Mouse (Mus musculus) hindbrain, embryonic 16.5 days (tissue): ENCODE measurements around the gene Pip5kl1. TPM values are rescaled to one million over a fixed set of nuclear protein-coding genes. Genes with fewer than 3 reads are reported as not detected.
A peak's percentile ranks its signal among the peaks of the same experiment; 100 is the strongest.

Experiments
- ATAC-seq: fragments of 200-750 bp; cut with Nextera tagmentation; 2 replicates; pipeline ENCODE4 v1.8.0; 2017; ENCODE audit warnings: moderate TSS enrichment, moderate library complexity
- H3K27ac ChIP-seq: fragments of 300-500 bp; sonication (generic); 2 replicates; pipeline ENCODE4 v1.5.1; 2014; ENCODE audit warnings: low read depth, mild to moderate bottlenecking, control low read depth, low read length, moderate library complexity
- H3K27me3 ChIP-seq: fragments of 300-500 bp; sonication (generic); replicated peaks from 2 replicates; pipeline ENCODE4 v1.6.1; 2014; ENCODE audit warnings: low read length; ENCODE audit not compliant: control insufficient read depth, insufficient read depth
- H3K36me3 ChIP-seq: fragments of 300-500 bp; sonication (generic); 2 replicates; pipeline ENCODE4 v1.6.1; 2014; ENCODE audit warnings: mild to moderate bottlenecking, low read length, moderate library complexity, mixed read lengths; ENCODE audit not compliant: control insufficient read depth, insufficient read depth
- H3K4me1 ChIP-seq: fragments of 300-500 bp; sonication (generic); 2 replicates; pipeline ENCODE4 v1.6.1; 2014; ENCODE audit warnings: low read depth, low read length; ENCODE audit not compliant: control insufficient read depth, insufficient read depth
- H3K4me2 ChIP-seq: fragments of 300-500 bp; sonication (generic); 2 replicates; pipeline ENCODE4 v1.6.1; 2014; ENCODE audit warnings: mild to moderate bottlenecking, low read length, control low read depth, moderate library complexity
- H3K4me3 ChIP-seq: fragments of 300-500 bp; sonication (generic); 2 replicates; pipeline ENCODE4 v1.5.1; 2014; ENCODE audit warnings: mild to moderate bottlenecking, low read length, control low read depth, moderate library complexity
- H3K9ac ChIP-seq: fragments of 300-500 bp; sonication (generic); 2 replicates; pipeline ENCODE4 v1.6.1; 2014; ENCODE audit warnings: low read depth, mild to moderate bottlenecking, control low read depth, low read length, moderate library complexity
- H3K9me3 ChIP-seq: fragments of 300-500 bp; sonication (generic); 2 replicates; pipeline ENCODE4 v1.6.1; 2014; ENCODE audit warnings: mild to moderate bottlenecking, low read length, moderate library complexity; ENCODE audit not compliant: control insufficient read depth
- WGBS: fragments of 180-500 bp; shearing (Covaris S2); extraction: QIAGEN DNeasy Blood & Tissue Kit; methylation state at CpG from one replicate; pipeline ENCODE4 v1.1.7; 2014; 5-methylcytosine and 5-hydroxymethylcytosine counted together
- polyA plus RNA-seq: library from polyadenylated mRNA; unstranded; fragments of >200 nt; fragmentation: Nextera tagmentation; extraction: Ambion mirVana; gene quantifications from 2 replicates; pipeline ENCODE4 v1.2.1, GENCODE M21; 2015

The Pip5kl1 gene
- polyA plus RNA-seq, 1 experiment from 2014 or later: 20.4 TPM

DNA sequence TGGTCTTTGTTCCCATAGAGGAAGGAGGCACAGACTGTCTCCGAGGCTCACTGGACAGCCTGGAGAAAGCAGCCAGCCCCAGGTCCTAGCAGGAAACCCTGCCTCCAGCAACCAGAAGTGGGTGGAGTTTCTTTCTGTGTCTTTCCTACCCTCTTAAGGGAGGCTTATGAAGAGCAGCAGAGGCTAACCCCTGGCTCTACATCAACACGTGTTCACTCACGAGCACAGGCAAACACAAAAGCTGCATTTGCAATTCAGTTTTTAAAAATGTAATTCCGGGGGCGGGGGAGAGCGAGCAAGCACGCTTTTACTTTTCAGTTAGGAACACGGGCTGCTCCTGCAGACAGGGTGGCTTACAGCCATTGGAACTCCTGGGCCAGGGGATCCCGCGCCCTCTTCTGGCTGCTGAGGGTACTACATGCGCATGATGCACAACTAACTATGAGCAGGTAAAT is 28.0 kb downstream of the Pip5kl1 start:
- ATAC-seq: no peak
- no peaks in the 10 kb centered on the region for H3K36me3 ChIP-seq
- no peaks in the 10 kb centered on the region for H3K27me3 ChIP-seq
- 0 out of 2 replicates have a peak overlapping the region, but pooled peaks have one; percentile 7 for H3K9ac ChIP-seq
- peaks cover 4% of the 10 kb centered on the region; the same call in 1 of the 2 replicates for H3K4me1 ChIP-seq
- no peak overlapping the region for H3K27ac ChIP-seq
- WGBS: 1% methylated on average over 11 of the region's 11 CpGs
- peak overlapping the region; percentile 27 for H3K4me3 ChIP-seq
- H3K4me2 ChIP-seq: peak overlapping the region; percentile 48
- H3K9me3 ChIP-seq: no peaks in the 10 kb centered on the region

DNA sequence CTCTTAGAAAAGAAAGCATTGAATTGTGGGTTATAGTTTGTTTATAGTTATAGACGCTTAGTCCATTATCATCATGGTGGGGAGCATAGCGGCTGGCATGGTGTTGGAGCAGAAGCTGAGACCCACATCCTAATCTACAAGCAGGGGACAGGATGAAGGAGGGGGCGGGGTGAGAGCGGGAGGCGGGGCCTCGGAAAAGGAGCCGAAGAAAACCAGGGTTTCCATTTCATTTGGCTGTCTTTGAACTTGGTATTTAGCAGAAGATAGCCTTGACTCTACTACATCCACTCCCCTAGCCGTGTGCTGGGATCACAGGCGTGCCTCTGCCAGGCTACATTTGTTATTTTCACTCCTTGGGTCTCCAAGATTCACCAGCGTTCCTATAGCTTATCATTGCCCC is 30.0 kb downstream of the Pip5kl1 start:
- H3K4me2 ChIP-seq: no peak overlapping the region
- H3K9ac ChIP-seq: no peak overlapping the region
- no peak overlapping the region for H3K4me3 ChIP-seq
- no peaks in the 10 kb centered on the region for H3K36me3 ChIP-seq
- WGBS: 51% methylated on average over 10 of the region's 10 CpGs
- H3K4me1 ChIP-seq: peaks cover 16% of the 10 kb centered on the region
- H3K27me3 ChIP-seq: no peaks in the 10 kb centered on the region
- no peaks in the 10 kb centered on the region for H3K9me3 ChIP-seq
- ATAC-seq: no peak
- H3K27ac ChIP-seq: no peak overlapping the region

- peak overlapping the region; percentile 84 for H3K4me3 ChIP-seq
- no peaks in the 10 kb centered on the region for H3K36me3 ChIP-seq
- peak overlapping the region; percentile 86 for H3K4me2 ChIP-seq
- H3K9me3 ChIP-seq: no peaks in the 10 kb centered on the region
- WGBS: 19% methylated on average over 29 of the region's 55 CpGs
- H3K9ac ChIP-seq: peak overlapping the region; percentile 88
- no peaks in the 10 kb centered on the region for H3K27me3 ChIP-seq
- H3K27ac ChIP-seq: peak overlapping the region; percentile 51
- ATAC-seq: peak; percentile 86
- H3K4me1 ChIP-seq: peaks cover 16% of the 10 kb centered on the region
Observed at GRCm38 (mm10) chr2:32606161-32607142, 31.9 kb downstream of the Pip5kl1 start.

DNA sequence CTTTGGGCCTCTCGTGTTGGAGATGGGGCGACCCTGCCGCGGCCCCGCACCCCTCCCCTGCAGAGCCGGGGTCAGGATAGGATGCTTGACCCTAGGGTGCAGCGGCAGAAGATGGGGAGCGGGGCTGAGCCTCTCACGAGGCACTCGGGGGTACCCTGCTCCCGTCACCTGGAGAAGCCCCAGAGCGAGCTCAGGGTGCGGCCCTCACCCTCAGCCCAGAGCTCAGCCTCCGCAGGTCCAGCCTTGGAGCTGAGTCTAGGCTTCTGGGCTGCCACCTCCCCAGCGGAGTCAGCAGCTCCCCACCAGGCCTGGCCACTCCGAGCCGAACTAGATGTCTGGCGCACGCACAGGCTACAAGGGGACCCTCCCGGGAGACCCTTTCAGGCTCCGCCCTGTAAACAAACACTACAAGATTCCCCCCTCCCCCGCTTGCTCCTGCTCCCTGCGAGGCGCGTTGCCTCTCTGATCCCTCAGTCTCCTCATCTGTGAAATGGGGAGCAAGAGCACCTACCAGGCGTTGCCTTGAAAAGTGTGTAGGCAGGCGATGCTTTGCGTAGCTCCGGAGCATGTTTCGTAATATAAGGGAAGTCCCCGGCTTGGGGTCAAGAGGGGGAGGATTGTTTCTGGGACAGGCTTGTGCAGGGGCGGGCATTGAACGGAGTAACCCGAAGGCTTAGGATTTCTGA is 32.8 kb downstream of the Pip5kl1 start:
- peak overlapping the region; percentile 86 for H3K4me2 ChIP-seq

GRCm38 (mm10) chr2:32608141-32608777 is 33.7 kb downstream of the Pip5kl1 start:
- no peaks in the 10 kb centered on the region for H3K9me3 ChIP-seq
- H3K27ac ChIP-seq: no peak overlapping the region; the same call in 1 of the 2 replicates
- H3K4me1 ChIP-seq: peaks cover 16% of the 10 kb centered on the region
- peak; percentile 40; the same call in 1 of the 2 replicates for ATAC-seq
- peak overlapping the region; percentile 84 for H3K4me3 ChIP-seq
- WGBS: 9% methylated on average over 25 of the region's 25 CpGs
- H3K27me3 ChIP-seq: no peaks in the 10 kb centered on the region
- no peak overlapping the region for H3K9ac ChIP-seq
- peak overlapping the region; percentile 86 for H3K4me2 ChIP-seq
- peaks cover 2% of the 10 kb centered on the region; the same call in 1 of the 2 replicates for H3K36me3 ChIP-seq

More for the DNA sequence above, 32.8 kb downstream of the Pip5kl1 start:
- 7% methylated on average over 34 of the region's 34 CpGs for WGBS
- H3K9me3 ChIP-seq: no peaks in the 10 kb centered on the region
- H3K4me1 ChIP-seq: peaks cover 16% of the 10 kb centered on the region
- H3K4me3 ChIP-seq: peak overlapping the region; percentile 84
- peak overlapping the region; percentile 88 for H3K9ac ChIP-seq
- H3K27ac ChIP-seq: peak overlapping the region; percentile 51
- peak; percentile 63 for ATAC-seq
- peaks cover 2% of the 10 kb centered on the region; the same call in 1 of the 2 replicates for H3K36me3 ChIP-seq
- H3K27me3 ChIP-seq: no peaks in the 10 kb centered on the region

DNA sequence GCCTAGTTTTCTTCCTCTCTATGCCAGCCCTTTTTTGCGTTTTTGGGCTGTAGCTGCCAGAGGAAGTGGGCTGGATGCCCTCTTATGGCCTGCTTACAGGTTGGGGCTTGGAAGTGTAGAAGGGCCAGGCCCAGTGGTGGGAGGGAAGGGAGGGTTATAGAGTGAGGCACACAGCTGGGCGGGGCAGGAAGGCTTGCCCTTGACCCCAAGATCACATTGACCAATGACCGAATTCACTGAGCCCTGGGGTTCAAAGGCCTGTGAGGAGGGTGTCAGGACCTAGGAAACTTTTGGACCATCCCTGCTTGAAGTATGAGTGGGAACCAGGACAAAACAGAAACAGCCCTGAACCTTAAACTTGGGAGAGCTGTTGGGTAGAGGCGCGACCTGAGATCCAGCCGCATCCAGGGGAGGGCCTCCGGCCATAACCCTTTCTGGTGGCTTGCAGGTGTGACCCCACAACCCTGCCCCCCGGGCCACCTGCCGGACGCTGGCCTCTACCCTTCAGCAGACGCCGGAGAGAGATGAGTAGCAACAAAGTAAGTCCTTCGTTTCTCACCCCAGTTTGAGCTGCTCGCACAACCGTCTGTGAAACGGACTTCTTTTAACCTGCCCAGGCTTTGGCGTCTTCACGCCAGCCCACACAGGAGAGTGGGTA is 34.3 kb downstream of the Pip5kl1 start:
- WGBS: 38% methylated on average over 18 of the region's 18 CpGs
- Histone ChIP-seq H3K4me2 (peak overlapping the region; percentile 86), H3K27me3 (no peaks in the 10 kb centered on the region), H3K36me3 (peaks cover 2% of the 10 kb centered on the region; the same call in 1 of the 2 replicates), H3K27ac (no peak overlapping the region), H3K4me3 (peak overlapping the region; percentile 84), H3K4me1 (peaks cover 16% of the 10 kb centered on the region), H3K9ac (no peak overlapping the region), H3K9me3 (no peaks in the 10 kb centered on the region)
- no peak for ATAC-seq

DNA sequence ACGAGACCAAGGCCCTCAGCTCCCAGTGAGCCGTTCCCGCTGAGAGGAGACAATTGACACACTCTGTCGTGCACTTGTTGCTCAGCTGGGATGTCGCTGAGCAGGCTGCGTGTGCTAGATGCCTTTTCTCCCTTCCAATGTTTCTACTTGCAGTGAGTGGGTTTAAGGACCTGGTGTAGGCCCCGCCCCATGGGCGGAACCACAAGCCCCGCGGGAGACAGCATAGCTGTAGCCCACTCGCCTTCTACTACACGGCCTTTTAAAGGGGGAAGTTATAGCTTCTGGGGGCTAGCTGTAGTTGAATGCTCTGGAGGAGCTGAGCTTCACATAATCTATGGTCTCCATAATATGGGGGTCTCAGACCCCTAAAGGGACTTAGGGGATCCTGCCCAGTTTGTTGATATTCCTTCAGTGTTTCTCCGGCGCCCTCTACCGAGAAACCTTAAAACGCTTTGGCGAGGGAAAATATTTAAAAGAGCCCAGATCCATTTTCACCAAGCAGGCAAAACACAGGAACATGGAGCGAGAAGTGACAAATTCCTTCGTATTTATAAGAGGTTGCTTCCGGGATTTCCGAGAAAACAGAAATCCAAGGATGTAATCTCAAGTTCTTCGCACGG is 36.1 kb downstream of the Pip5kl1 start:
- Histone ChIP-seq H3K4me1 (peaks cover 16% of the 10 kb centered on the region), H3K36me3 (peaks cover 10% of the 10 kb centered on the region; the same call in 1 of the 2 replicates), H3K4me2 (peak overlapping the region; percentile 52), H3K27ac (no peak overlapping the region), H3K9me3 (no peaks in the 10 kb centered on the region), H3K27me3 (no peaks in the 10 kb centered on the region), H3K4me3 (peak overlapping the region; percentile 25; the same call in 1 of the 2 replicates), H3K9ac (no peak overlapping the region)
- WGBS: 18% methylated on average over 23 of the region's 23 CpGs
- ATAC-seq: no peak

DNA sequence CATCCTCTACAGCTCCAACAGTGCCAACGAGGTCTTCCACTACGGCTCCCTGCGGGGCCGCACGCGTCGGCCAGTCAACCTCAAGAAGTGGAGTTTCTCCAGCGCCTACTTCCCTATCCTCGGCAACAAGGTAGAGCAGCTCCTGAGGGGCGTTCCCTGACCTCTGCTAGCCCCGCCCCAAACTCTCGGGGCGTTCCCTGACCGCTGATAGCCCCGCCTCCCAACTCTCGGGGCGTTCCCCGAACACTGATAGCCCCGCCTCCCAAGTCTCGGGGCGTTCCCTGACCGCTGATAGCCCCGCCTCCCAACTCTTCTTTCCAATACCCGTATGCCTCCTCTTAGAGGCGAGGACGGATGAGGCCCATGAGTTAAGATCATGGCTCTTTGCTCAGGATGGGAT is 37.7 kb downstream of the Pip5kl1 start:
- WGBS: 71% methylated on average over 26 of the region's 26 CpGs
- Histone ChIP-seq H3K9ac (no peak overlapping the region), H3K9me3 (no peaks in the 10 kb centered on the region), H3K4me2 (no peak overlapping the region), H3K27ac (no peak overlapping the region), H3K36me3 (peaks cover 10% of the 10 kb centered on the region), H3K4me1 (peaks cover 15% of the 10 kb centered on the region), H3K4me3 (no peak overlapping the region), H3K27me3 (no peaks in the 10 kb centered on the region)
- ATAC-seq: no peak
